Mouse (Mus musculus): Measurements from ENCODE around the gene Vps45.

DNA sequence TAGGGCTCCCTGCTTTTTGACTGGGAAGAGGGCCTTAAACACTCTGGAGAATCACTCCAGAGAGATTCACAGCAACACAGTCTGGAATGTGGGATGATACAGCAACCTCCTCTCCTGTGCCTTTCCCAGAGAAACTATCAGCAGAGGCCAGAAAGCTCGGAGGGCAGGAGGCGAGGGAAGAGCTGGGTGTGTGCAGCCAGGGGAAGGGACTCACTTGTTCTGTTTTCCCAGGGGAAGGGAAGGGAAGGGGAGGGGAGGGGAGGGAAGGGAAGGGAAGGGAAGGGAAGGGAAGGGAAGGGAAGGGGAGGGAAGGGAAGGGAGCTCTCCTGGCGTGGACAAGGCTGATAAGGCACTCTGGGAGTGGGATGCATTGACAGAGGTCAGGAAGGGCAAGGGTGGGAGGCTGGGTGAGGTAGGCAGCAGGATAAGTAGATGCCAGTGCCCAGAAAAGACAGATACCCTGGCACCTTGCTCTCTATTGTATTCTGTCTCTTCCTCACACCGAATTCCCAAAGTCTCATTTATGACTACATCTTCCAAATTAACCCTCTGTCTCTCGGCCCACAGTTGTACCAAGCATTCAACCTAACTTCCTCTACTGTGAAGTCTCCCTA lies 65.2 kb downstream of the Vps45 start:
- TF ChIP-seq CTCF (IDR thresholded peaks at IDR 0.05; ENCODE audit: low read depth, low read length) (no peak), GATA1 (IDR thresholded peaks at IDR 0.05; ENCODE audit: borderline replicate concordance, low read length) (no peak), TAL1 (conservative IDR thresholded peaks at IDR 0.05; ENCODE audit: low read depth, low read length) (no peak), POLR2AphosphoS5 (IDR thresholded peaks at IDR 0.05; ENCODE audit: insufficient replicate concordance, low read depth, low read length) (no peak)
